Mouse (Mus musculus) MEL (cell line): ENCODE data around the gene Stx6.
A peak's percentile ranks its signal among the peaks of the same experiment; 100 is the strongest.

ENCODE experiments used
- CHD1 ChIP-seq: IDR thresholded peaks from 2 replicates; pipeline ENCODE4 v1.6.1; 2012; ENCODE audit warnings: low read depth, mild to moderate bottlenecking, inconsistent platforms, low read length, improper control_type of control experiment
- CHD2 ChIP-seq: IDR thresholded peaks from 2 replicates; pipeline ENCODE4 v1.6.1; 2011; ENCODE audit warnings: low read length, improper control_type of control experiment
- CTCF ChIP-seq, 3 experiments: IDR thresholded peaks in 2 of 3; conservative IDR thresholded peaks in 1 of 3; 2 replicates each; pipeline ENCODE4 v1.5.1; 2011 to 2012; ENCODE audit warnings: low read length in 3 of 3, low read depth in 2 of 3, mild to moderate bottlenecking in 2 of 3, improper control_type of control experiment in 1 of 3, inconsistent platforms in 1 of 3, mixed read lengths in 1 of 3, moderate library complexity in 1 of 3; ENCODE audit not compliant: control insufficient read depth in 1 of 3, insufficient read depth in 1 of 3, poor library complexity in 1 of 3, severe bottlenecking in 1 of 3
- ELF1 ChIP-seq: IDR thresholded peaks from 2 replicates; pipeline ENCODE4 v1.6.1; 2014; ENCODE audit warnings: low read depth, mild to moderate bottlenecking, inconsistent platforms, low read length, improper control_type of control experiment, moderate library complexity

GRCm38 (mm10) chr1:155140076-155140475 is 18.4 kb upstream of the Stx6 start:
- TF ChIP-seq ELF1 = no peak
- no peak for TF ChIP-seq CHD1
- no peak for TF ChIP-seq CHD2
- TF ChIP-seq CTCF (IDR thresholded peaks at IDR 0.05 in 2 of 3, conservative IDR thresholded peaks at IDR 0.05 in 1 of 3; ENCODE audit: control insufficient read depth in 1 of 3, insufficient read depth in 1 of 3, low read depth in 2 of 3, low read length in 3 of 3, poor library complexity in 1 of 3, severe bottlenecking in 1 of 3) = peak; percentile 50 to 82 (median 52)
